Mouse (Mus musculus) T-helper 2 cell (primary cell): ENCODE results near the gene Mark3.

Source experiments
- in situ Hi-C: fragments of 300-600 bp; cut with MboI, MseI; formaldehyde crosslinking; loops from one replicate; pipeline ENCODE4 v1.15.1; 2025; ENCODE audit warnings: high pct_unique_total_duplicates

Gene Mark3

GRCm38 (mm10) chr12:111559647-111560258 is 14.6 kb upstream of the Mark3 start:
- in situ Hi-C loops, result loop anchor here (5.0 kb wide), 1 partner anchor 103 kb away; no protein-coding TSS in a partner anchor

DNA sequence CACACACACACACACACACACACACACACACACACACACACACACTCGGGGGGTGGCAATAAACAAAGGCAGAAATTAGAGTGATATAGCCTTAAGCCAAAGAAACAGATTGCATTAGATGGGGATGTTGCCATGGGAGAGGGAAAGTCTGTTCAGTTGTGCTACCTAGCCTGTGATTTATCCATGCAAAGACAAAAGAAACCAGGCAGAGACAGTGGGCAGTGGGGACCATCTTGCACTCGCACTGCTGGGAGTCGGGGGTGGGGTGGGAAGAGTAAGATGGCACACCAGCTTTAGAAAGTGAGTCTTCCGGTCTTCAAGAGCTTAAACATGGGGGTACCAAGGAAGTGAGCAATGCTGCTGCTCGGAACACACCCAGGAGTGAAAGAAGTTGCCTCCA is 14.0 kb upstream of the Mark3 start:
- in situ Hi-C loops, result no loop called here

GRCm38 (mm10) chr12:111562276-111562814 is 12.0 kb upstream of the Mark3 start:
- in situ Hi-C loops, result no loop called here

GRCm38 (mm10) chr12:111563076-111563629 is 11.2 kb upstream of the Mark3 start:
- in situ Hi-C loops, result no loop called here

DNA sequence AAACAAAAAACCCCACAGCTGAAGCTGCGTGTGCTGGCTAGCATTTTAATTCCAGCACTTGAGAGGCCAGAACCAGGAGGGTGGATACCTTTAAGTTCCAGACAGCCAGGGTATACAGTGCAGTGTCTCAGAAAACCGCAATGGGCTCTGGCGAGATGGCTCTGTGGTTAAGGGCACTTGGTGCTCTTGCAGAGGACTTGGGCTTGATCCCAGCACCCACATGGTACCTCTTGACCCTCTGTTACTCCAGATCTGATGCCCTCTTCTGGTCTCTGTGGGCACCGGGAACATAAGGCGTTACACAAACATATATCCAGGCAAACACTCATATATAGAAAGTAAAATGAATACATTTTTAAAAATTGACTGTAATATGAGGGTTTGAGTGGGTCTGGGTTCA is 9.0 kb upstream of the Mark3 start:
- in situ Hi-C loops, result no loop called here

GRCm38 (mm10) chr12:111568836-111569235 is 5.5 kb upstream of the Mark3 start:
- in situ Hi-C loops, result no loop called here

GRCm38 (mm10) chr12:111572406-111572805 is 1.9 kb upstream of the Mark3 start:
- in situ Hi-C loops, result no loop called here

DNA sequence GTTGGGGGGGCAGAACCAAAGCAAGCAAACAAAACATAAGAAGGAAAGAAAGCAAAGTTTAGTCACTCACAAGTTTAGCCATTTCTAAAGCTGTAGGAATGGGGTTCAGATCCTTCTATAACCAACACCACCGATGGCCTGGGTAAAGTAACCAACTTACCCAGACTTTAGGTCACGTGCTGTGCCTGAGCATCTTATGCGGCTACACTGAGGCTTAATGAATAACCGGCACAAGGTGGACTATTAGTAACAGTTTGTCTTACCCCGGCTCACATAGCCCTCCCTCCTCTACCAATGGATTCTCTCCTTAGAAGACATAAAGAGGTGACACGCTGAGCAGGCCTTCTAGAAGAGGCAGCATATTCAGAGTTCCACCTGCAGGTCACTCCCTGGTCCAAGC is 1.0 kb upstream of the Mark3 start:
- in situ Hi-C loops, result no loop called here

- in situ Hi-C loops, result no loop called here
These were observed 840 bp downstream of the Mark3 start for GRCm38 (mm10) chr12:111574887-111575838.

DNA sequence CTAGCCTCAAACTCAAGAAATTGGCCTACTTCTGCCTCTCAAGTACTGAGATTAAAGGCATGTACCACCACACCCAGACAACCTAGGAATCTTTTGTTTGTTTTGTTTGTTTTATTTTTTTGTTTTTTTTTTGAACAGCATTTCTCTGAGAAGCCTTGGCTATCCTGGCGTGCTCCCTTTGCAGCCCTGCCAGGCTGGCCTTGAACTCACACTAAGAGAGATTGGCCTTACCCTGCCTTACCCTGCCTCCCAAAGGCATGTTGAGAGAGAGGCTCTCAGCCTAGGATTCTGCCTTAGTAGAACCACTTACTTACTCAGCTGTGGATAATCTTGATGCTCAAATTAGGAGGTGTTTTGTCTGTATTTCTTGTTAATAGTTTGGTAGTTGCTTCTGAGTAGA is 8.7 kb downstream of the Mark3 start:
- in situ Hi-C loops, result no loop called here

- in situ Hi-C loops, result no loop called here
These were observed 10.1 kb downstream of the Mark3 start for GRCm38 (mm10) chr12:111584401-111584800.

DNA sequence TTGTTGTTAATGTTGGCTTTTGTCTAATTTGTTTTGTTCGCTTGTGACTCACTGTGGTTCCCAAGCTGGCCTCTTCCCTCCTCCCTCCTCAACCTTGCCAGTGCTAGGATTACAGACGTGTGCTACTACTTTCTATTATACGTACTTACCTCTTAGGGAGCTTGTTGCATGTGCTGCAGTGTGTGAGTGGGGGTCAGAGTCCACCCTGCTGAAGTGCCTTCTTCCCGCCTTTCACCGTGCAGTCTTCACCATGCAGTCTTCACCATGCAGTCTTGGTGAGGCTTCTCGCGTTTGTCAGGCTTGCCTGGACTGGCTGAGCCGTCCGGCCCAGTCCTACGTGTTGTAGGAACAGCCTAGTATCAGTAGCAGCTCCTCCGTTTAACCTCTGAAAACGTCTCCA is 12.9 kb downstream of the Mark3 start:
- in situ Hi-C loops, result no loop called here

- in situ Hi-C loops, result no loop called here
These were observed 18.2 kb downstream of the Mark3 start for GRCm38 (mm10) chr12:111592407-111593021.

GRCm38 (mm10) chr12:111593775-111594174 is 19.5 kb downstream of the Mark3 start:
- in situ Hi-C loops, result no loop called here

GRCm38 (mm10) chr12:111597310-111597709 is 23.0 kb downstream of the Mark3 start:
- in situ Hi-C loops, result no loop called here

- in situ Hi-C loops, result no loop called here
These were observed 24.6 kb downstream of the Mark3 start for GRCm38 (mm10) chr12:111598902-111599301.

DNA sequence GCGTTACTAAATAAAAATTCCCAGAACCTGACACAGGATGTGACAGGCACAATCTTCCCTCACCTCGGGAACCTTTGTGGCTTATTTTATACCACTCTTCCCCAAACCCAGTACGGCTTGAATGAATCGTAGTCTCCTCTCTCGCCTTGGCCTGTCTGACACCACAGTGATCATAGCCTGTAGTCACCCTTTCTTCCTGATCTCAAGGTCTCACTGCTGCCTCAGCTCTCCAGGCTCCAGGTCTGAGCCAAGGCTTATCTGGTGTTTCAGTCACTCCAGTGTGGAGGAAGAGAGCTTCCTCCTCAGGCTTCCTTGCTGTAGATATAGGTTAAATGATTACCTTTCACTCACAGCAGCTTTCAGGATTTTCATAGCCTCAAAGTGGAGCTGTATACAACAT is 25.3 kb downstream of the Mark3 start:
- in situ Hi-C loops, result no loop called here

GRCm38 (mm10) chr12:111603871-111604270 is 29.5 kb downstream of the Mark3 start:
- in situ Hi-C loops, result no loop called here

- in situ Hi-C loops, result no loop called here
These were observed 31.3 kb downstream of the Mark3 start for GRCm38 (mm10) chr12:111605619-111606018.

DNA sequence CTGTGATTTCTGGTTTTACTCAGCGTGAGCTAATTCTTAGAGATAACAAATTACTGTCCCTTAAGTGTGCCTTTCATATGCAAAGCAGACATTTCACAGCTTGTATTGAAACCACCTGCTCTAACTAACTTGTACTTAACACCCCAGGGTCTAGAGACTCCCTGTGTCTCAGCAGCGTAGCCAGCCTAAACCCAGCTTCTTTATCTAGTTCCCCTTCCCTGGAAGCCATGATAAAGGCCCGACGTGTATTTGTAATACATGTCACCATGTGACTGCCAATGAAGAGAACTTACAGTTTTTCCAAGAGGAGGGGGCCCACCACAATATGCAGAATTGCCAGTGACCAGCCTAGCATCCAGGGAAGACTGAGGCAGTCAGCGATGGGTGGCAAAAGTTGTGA is 33.7 kb downstream of the Mark3 start:
- in situ Hi-C loops, result no loop called here

DNA sequence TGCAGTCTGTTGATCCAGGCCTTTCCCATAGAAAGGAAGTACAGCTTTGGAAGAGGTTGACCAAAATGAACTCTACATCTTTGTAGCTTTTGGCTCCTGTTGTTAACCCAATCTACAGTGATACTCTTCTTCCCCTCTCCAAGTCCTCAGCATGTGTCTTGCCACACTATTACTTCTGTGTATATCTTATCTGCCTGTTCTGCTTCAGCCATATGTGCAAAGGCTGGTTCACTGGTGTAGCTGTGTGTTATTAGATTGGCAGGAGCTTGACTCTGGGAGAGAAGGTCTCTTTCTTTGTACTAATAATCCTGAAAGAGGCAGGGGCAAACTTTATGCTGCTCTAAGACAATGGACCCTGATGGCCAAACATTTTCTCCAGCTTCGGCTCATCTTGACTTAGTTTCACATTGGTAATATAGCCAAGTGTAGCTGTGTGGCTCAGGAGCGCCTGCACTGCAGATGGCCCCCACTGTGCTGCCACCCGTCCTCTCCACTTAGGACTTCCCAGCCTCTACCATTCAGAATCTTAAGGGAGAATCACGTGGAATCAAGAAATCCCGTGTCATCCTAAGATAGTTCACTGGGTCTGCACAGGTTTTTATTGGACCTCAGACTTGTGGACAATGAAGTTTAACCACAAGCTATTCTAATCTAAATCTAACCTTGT is 40.3 kb downstream of the Mark3 start:
- in situ Hi-C loops, result no loop called here
